In the genomic region with DNA sequence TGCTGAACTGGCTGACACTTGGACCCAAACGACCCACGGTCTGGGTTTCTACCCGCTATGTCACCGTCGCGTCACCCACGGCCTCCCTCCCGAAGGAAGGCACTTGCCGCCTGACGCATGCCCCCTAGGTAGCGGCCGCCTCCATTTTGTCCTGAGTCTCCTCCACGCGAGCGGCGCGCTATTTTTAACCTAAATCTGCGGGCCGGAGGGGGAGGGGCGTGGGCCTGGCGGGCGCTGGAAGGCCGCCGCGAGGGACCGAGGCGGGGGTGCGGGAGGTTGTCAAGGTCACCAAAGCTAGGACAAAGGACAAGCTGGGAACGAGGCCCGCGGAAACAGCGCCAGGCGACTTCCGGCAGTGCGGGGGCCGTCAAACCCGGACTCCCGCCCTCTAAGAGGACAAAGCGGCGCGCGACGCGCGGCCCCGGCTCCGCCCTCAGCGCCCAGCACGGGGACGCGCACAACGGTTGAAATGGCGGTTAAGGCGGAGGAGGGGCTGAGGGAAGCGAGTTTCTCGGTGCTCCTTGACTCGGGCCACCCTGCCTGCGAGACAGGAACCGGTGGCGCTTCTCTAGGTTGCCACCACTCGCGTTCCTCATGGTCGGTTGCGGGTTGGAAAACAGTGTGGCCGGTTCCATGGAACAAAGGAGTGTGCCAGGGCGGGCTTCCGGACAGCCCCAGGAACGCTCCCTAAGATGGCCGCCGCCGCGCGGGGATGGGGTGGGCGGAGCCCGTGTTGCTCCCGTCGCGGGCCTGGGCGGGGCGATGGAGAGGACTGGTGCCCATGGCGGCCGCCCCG, we compare ENCODE assay signal across 8 mouse cellular contexts. TPM values are rescaled to one million over a fixed set of nuclear protein-coding genes. Genes with fewer than 3 reads are reported as not detected.
DNase-seq lines count a peak whose midpoint lies in the region; ATAC-seq lines count a peak whose summit lies in the region.

A gene (plus strand): TSS at position 742 of the 796 bp plus-strand sequence.

- H3K36me3 ChIP-seq in intestine, embryonic 14.5 days (ENCODE audit: control insufficient read depth, insufficient read depth, low read length), result peaks cover 36% of the 10 kb centered on the region

- peak within 1 kb of the TSS; percentile 99 for H3K27ac ChIP-seq in intestine, embryonic 14.5 days (ENCODE audit: low read depth)

- H3K9ac ChIP-seq in intestine, embryonic 14.5 days (ENCODE audit: low read length), result peak within 1 kb of the TSS; percentile 97

- ATAC-seq in intestine, embryonic 14.5 days (replicated peaks; ENCODE audit: low FRiP score, low TSS enrichment, low read depth), result peak; percentile 92

- under 1% methylated on average over 83 of the region's 83 CpGs for WGBS in intestine, embryonic 14.5 days

- no peaks in the 10 kb centered on the region for H3K27me3 ChIP-seq in intestine, embryonic 14.5 days (replicated peaks; ENCODE audit: control insufficient read depth, insufficient read depth, low read length)

- peak within 1 kb of the TSS; percentile 87 for H3K4me2 ChIP-seq in intestine, embryonic 14.5 days (ENCODE audit: low read length)

- peaks cover 19% of the 10 kb centered on the region for H3K4me1 ChIP-seq in intestine, embryonic 14.5 days (replicated peaks; ENCODE audit: control insufficient read depth, insufficient read depth, low read length)

- H3K4me3 ChIP-seq in intestine, embryonic 14.5 days (ENCODE audit: low read depth, low read length), result peak within 1 kb of the TSS; percentile 72

- intact Hi-C loops in gastrocnemius, postnatal 14 days (cut with DNase I; ENCODE audit: low total_unique reads), result no loop called here
- intact Hi-C loops in left cerebral cortex, postnatal 14 days (cut with DNase I), result loop anchor here (2.0 to 10.0 kb wide), 5 partner anchors 18 to 134 kb away; a partner anchor contains a TSS

- no peaks in the 10 kb centered on the region for H3K9me3 ChIP-seq in intestine, embryonic 14.5 days (ENCODE audit: control insufficient read depth, low read length)

- peak; percentile 96 for DNase-seq in adipocyte (ENCODE audit: low spot score)
- DNase-seq in embryo, embryonic 10 days (ENCODE audit: low spot score), result peak; percentile 94
- peak; percentile 98 for DNase-seq in gastrocnemius, postnatal 14 days
- DNase-seq in intestine, embryonic 14.5 days (ENCODE audit: low spot score), result peak; percentile 97
- peak; percentile 93 to 94 for DNase-seq in left cerebral cortex, postnatal 14 days (ENCODE audit: low spot score in 2 of 2)
- DNase-seq in mesoderm, embryonic 11.5 days (ENCODE audit: low read depth, low spot score), result peak; percentile 97
- peak; percentile 91 to 93 for DNase-seq in right cerebral cortex, postnatal 36 days (ENCODE audit: low spot score in 2 of 2)
- peak; percentile 97 for DNase-seq in yolk sac, embryonic 10.5 days (ENCODE audit: low spot score)

RNA-seq across cellular contexts. Expression of the gene that starts here (rescaled TPM):
- total RNA-seq in gastrocnemius, postnatal 14 days (2021), result 10 to 100 TPM; 25.1 to 30.8 TPM
- polyA plus RNA-seq in intestine, embryonic 14.5 days (2014; fragmentation: Nextera tagmentation; extraction: Ambion mirVana), result 126 and 133 TPM in 2 replicates
- 10 to 100 TPM; 29.4 to 29.6 TPM for total RNA-seq in left cerebral cortex, postnatal 14 days (2021)

Comparison
In these comparisons a context has a peak if more than half of its experiments do, and no peak if none do; other contexts are left out.
1. Peak in every context shown above with its lines: DNase-seq, ATAC-seq, H3K4me3 ChIP-seq and H3K27ac ChIP-seq.